Mouse (Mus musculus): ENCODE results near the gene Klhl3.

GRCm38 (mm10) chr13:58027115-58027514 is 86.3 kb downstream of the Klhl3 start:
- TF ChIP-seq CTCF (IDR thresholded peaks at IDR 0.05; ENCODE audit: low read depth, low read length), result no peak
- no peak for TF ChIP-seq EP300 (IDR thresholded peaks at IDR 0.05; ENCODE audit: insufficient read depth, low read depth, low read length)

Measured in ES-Bruce4 (cell line).